Mouse (Mus musculus) hindlimb bud, embryonic 11.5 days (tissue): ENCODE data around the gene Ppp2r1a.

Experiments used
- DNase-seq: peaks from one replicate; pipeline ENCODE4 v3.0.0-alpha.2; 2012; ENCODE audit warnings: low read depth, low spot score; ENCODE audit errors: extremely low spot score

Ppp2r1a gene

GRCm38 (mm10) chr17:20944985-20945891 lies at the start of gene Ppp2r1a:
TSS of gene Ppp2r1a (plus strand) at chr17:20945311.
- peak; percentile 99 for DNase-seq

GRCm38 (mm10) chr17:20904991-20905390 lies 40.1 kb upstream of the Ppp2r1a start, which contains the start of gene Vmn1r231:
TSS of gene Vmn1r231 (minus strand) at chr17:20905091.
- DNase-seq, result no peak

- no peak for DNase-seq
Measured at GRCm38 (mm10) chr17:20919614-20920013, 25.5 kb upstream of the Ppp2r1a start, which contains the start of gene Vmn1r232. TSS of gene Vmn1r232 (minus strand) at chr17:20919714.

- DNase-seq, result no peak
Measured at GRCm38 (mm10) chr17:20944226-20944625, 885 bp upstream of the Ppp2r1a start.

GRCm38 (mm10) chr17:20946026-20946565 lies 985 bp downstream of the Ppp2r1a start:
- DNase-seq, result no peak

GRCm38 (mm10) chr17:20946636-20947035 lies 1.5 kb downstream of the Ppp2r1a start:
- DNase-seq, result no peak

- DNase-seq, result no peak
Measured at GRCm38 (mm10) chr17:20960386-20960785, 15.3 kb downstream of the Ppp2r1a start.

GRCm38 (mm10) chr17:20965421-20965820 lies 20.3 kb downstream of the Ppp2r1a start:
- DNase-seq, result no peak

GRCm38 (mm10) chr17:20966681-20967080 lies 21.6 kb downstream of the Ppp2r1a start:
- no peak for DNase-seq

- DNase-seq, result no peak
Measured at GRCm38 (mm10) chr17:20993716-20994115, 48.6 kb downstream of the Ppp2r1a start.

GRCm38 (mm10) chr17:20996364-20996763 lies 51.3 kb downstream of the Ppp2r1a start, which contains the start of gene Vmn1r233:
TSS of gene Vmn1r233 (minus strand) at chr17:20996464.
- DNase-seq, result no peak

- peak; percentile 66 for DNase-seq
Measured at GRCm38 (mm10) chr17:21008382-21009331, 63.5 kb downstream of the Ppp2r1a start, which contains the start of gene Zfp160. TSS of gene Zfp160 (plus strand) at chr17:21008903.

- DNase-seq, result no peak
Measured at GRCm38 (mm10) chr17:21009726-21010125, 64.6 kb downstream of the Ppp2r1a start.
